Mouse (Mus musculus): ENCODE measurements at regions not wholly inside any gene's neighbourhood (a gene's known extent, or its start where the extent isn't known, plus 50 kb on each side); places are given as distances from the start of the nearest gene placed in this dataset.

- Histone ChIP-seq H3K27ac (no peak overlapping the region), H3K27me3 (no peaks in the 10 kb centered on the region), H3K9me3 (replicated peaks) (no peaks in the 10 kb centered on the region), H3K4me2 (no peak overlapping the region), H3K4me3 (replicated peaks) (no peak overlapping the region), H3K9ac (no peak overlapping the region), H3K36me3 (no peaks in the 10 kb centered on the region), H3K4me1 (replicated peaks) (no peaks in the 10 kb centered on the region)
- WGBS (ENCODE audit: insufficient replicate concordance): 70% methylated on average over 7 of the region's 7 CpGs
- DNase-seq (no peak), ATAC-seq (ENCODE audit: low read depth) (no peak)
These were observed 193.8 kb downstream of the Irs2 start for GRCm38 (mm10) chr8:10814499-10814898.

- no peak overlapping the region for H3K4me2 ChIP-seq
- H3K27me3 ChIP-seq: no peaks in the 10 kb centered on the region
- WGBS (ENCODE audit: insufficient replicate concordance): 61% methylated on average over 10 of the region's 10 CpGs
- H3K9ac ChIP-seq: no peak overlapping the region
- H3K4me1 ChIP-seq (replicated peaks): no peaks in the 10 kb centered on the region
- H3K36me3 ChIP-seq: no peaks in the 10 kb centered on the region
- no peak overlapping the region for H3K4me3 ChIP-seq (replicated peaks)
- no peaks in the 10 kb centered on the region for H3K9me3 ChIP-seq (replicated peaks)
- ATAC-seq (ENCODE audit: low read depth): no peak
- DNase-seq: no peak
- H3K27ac ChIP-seq: no peak overlapping the region
These were observed 196.1 kb downstream of the Irs2 start for GRCm38 (mm10) chr8:10812060-10812670.

GRCm38 (mm10) chr8:10807040-10807439, 201.2 kb downstream of the Irs2 start:
- H3K27me3 ChIP-seq: peaks cover 10% of the 10 kb centered on the region
- ATAC-seq (ENCODE audit: low read depth) (no peak), DNase-seq (no peak)
- WGBS (ENCODE audit: insufficient replicate concordance): 72% methylated on average over 5 of the region's 5 CpGs
- no peak overlapping the region for H3K4me3 ChIP-seq (replicated peaks)
- no peaks in the 10 kb centered on the region for H3K4me1 ChIP-seq (replicated peaks)
- no peak overlapping the region for H3K27ac ChIP-seq
- no peaks in the 10 kb centered on the region for H3K9me3 ChIP-seq (replicated peaks)
- H3K9ac ChIP-seq: no peak overlapping the region
- H3K36me3 ChIP-seq: no peaks in the 10 kb centered on the region
- no peak overlapping the region for H3K4me2 ChIP-seq

DNA sequence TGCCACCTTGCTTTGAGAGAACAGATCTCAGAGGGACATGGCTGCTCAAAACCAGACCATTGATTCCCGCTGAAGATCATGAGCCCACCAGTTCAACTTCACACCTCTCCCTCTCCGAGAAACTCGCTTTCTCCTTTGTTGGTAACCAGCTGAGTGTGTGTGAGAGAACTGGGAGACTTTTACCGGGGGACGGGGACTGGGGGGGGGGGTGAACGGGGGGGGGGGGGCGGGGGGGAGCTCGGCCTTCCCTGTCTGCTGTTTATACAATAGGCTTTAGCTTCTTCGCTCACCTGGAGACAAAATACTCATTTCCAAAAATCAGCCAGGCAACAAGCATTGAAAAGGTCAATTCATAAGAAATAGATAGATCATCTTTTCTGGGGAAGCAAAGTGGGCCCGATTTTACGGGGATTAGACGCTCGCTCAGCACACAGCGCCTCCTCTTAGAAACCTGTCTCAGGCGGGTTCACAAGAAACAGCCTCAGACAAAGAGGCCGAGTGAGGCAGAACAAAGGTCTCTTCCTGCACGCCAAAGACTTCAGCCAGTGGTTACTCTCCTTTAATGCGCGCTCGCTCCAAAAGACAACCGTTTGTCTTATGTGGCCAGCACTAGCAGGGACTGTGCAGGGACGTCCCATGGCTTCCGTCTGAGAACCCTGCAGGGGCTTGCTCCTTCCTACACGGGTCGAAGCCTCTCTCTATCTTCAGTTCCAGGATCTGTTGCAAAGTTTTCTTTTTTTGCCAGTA, 202.7 kb downstream of the Irs2 start:
- H3K9ac ChIP-seq: no peak overlapping the region
- no peaks in the 10 kb centered on the region for H3K9me3 ChIP-seq (replicated peaks)
- DNase-seq (no peak), ATAC-seq (ENCODE audit: low read depth) (no peak)
- 17% methylated on average over 21 of the region's 25 CpGs for WGBS (ENCODE audit: insufficient replicate concordance)
- H3K27ac ChIP-seq: no peak overlapping the region
- H3K36me3 ChIP-seq: no peaks in the 10 kb centered on the region
- peaks cover 10% of the 10 kb centered on the region for H3K27me3 ChIP-seq
- H3K4me1 ChIP-seq (replicated peaks): no peaks in the 10 kb centered on the region
- H3K4me2 ChIP-seq: no peak overlapping the region
- no peak overlapping the region for H3K4me3 ChIP-seq (replicated peaks)

DNA sequence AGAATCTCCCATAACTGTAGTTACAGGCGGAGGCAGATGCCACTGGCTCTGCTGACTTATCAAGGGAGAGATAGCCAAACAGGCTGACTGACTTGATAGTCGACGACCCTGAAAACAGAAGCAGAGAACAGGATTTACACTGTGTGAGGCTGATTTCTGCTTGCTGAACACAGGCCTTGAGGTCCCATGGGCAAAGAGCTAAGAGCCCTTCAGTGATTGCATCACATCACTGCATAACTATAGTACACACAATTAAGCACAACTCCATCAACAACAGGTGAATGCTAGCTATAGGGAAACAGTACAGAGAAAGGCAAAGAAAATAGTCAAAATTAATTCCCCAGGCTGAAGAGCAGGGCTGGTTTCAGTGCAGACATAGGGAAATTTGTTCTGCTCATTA, 203.3 kb downstream of the Irs2 start:
- H3K9me3 ChIP-seq (replicated peaks): no peaks in the 10 kb centered on the region
- H3K4me1 ChIP-seq (replicated peaks): no peaks in the 10 kb centered on the region
- no peak overlapping the region for H3K4me3 ChIP-seq (replicated peaks)
- no peak overlapping the region for H3K9ac ChIP-seq
- no peak overlapping the region for H3K27ac ChIP-seq
- WGBS (ENCODE audit: insufficient replicate concordance): 22% methylated on average over 3 of the region's 3 CpGs
- H3K27me3 ChIP-seq: peaks cover 10% of the 10 kb centered on the region
- no peak for DNase-seq
- no peak overlapping the region for H3K4me2 ChIP-seq
- no peak for ATAC-seq (ENCODE audit: low read depth)
- H3K36me3 ChIP-seq: no peaks in the 10 kb centered on the region

GRCm38 (mm10) chr8:10802003-10802402, 206.3 kb downstream of the Irs2 start:
- DNase-seq: no peak

GRCm38 (mm10) chr8:10801580-10801979, 206.7 kb downstream of the Irs2 start:
- ATAC-seq (ENCODE audit: low read depth): no peak
- no peak overlapping the region for H3K27ac ChIP-seq
- 63% methylated on average over 5 of the region's 5 CpGs for WGBS (ENCODE audit: insufficient replicate concordance)
- H3K4me1 ChIP-seq (replicated peaks): no peaks in the 10 kb centered on the region
- no peak overlapping the region for H3K4me2 ChIP-seq
- no peak overlapping the region for H3K4me3 ChIP-seq (replicated peaks)
- no peaks in the 10 kb centered on the region for H3K36me3 ChIP-seq
- DNase-seq: no peak
- H3K27me3 ChIP-seq: peaks cover 8% of the 10 kb centered on the region
- no peak overlapping the region for H3K9ac ChIP-seq
- H3K9me3 ChIP-seq (replicated peaks): no peaks in the 10 kb centered on the region

More at GRCm38 (mm10) chr8:10802003-10802402, 206.3 kb downstream of the Irs2 start:
- H3K4me3 ChIP-seq (replicated peaks): no peak overlapping the region
- no peak overlapping the region for H3K27ac ChIP-seq
- peaks cover 10% of the 10 kb centered on the region for H3K27me3 ChIP-seq
- no peak for ATAC-seq (ENCODE audit: low read depth)
- H3K9ac ChIP-seq: no peak overlapping the region
- H3K4me2 ChIP-seq: no peak overlapping the region
- H3K36me3 ChIP-seq: no peaks in the 10 kb centered on the region
- no peaks in the 10 kb centered on the region for H3K9me3 ChIP-seq (replicated peaks)
- no peaks in the 10 kb centered on the region for H3K4me1 ChIP-seq (replicated peaks)

- ATAC-seq (ENCODE audit: low read depth) (no peak), DNase-seq (no peak)
- Histone ChIP-seq H3K4me1 (replicated peaks) (no peaks in the 10 kb centered on the region), H3K27ac (no peak overlapping the region), H3K4me3 (replicated peaks) (no peak overlapping the region), H3K9me3 (replicated peaks) (no peaks in the 10 kb centered on the region), H3K27me3 (no peaks in the 10 kb centered on the region), H3K9ac (no peak overlapping the region), H3K4me2 (no peak overlapping the region), H3K36me3 (no peaks in the 10 kb centered on the region)
- WGBS (ENCODE audit: insufficient replicate concordance): 59% methylated on average over 1 of the region's 1 CpGs
These were observed 209.8 kb downstream of the Irs2 start for GRCm38 (mm10) chr8:10798444-10798843.

DNA sequence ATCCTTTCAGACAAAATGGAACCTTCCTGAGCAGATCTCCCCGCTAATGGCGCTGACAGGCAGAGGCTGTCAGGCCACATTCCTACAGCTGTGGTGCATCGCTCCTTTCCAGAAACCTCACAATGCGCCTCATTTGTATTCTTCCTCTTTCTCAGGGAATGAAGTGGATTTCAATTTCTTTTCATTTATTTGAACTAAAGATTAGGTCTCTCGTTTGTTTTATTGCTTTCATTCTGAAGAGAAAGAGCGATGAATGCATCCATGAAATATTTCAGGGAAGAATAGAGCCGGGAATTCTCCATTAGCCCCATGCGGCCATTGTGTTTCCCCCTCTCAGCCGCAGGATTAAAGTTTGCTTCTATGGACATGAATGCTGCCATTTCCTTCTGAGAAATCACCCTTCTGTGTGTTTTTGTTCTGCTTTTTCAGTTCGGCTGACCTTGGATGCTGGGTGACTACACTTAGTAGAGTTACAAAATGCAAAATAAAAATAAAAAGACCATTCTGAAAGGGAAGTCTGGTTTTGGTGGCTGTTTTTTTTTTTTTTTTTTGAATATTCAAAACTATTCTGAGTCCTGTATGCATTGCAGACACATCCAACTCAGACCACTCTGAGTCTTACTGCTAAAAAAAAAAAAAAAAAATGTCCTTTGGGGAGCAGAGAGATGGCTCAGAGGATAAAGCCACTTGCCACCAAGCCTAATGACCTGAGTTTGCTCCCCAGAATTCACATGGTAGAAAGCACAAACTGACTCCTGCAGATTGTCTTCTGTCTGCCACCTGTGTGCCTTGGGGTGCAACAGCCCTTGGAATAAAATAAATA, 213.7 kb downstream of the Irs2 start:
- H3K4me1 ChIP-seq (replicated peaks): no peaks in the 10 kb centered on the region
- ATAC-seq (ENCODE audit: low read depth): no peak

GRCm38 (mm10) chr8:10793670-10794366, 214.4 kb downstream of the Irs2 start:
- 88% methylated on average over 9 of the region's 9 CpGs for WGBS (ENCODE audit: insufficient replicate concordance)
- no peak overlapping the region for H3K4me2 ChIP-seq
- DNase-seq (no peak), ATAC-seq (ENCODE audit: low read depth) (no peak)
- no peak overlapping the region for H3K4me3 ChIP-seq (replicated peaks)
- H3K4me1 ChIP-seq (replicated peaks): no peaks in the 10 kb centered on the region
- H3K9me3 ChIP-seq (replicated peaks): no peaks in the 10 kb centered on the region
- no peaks in the 10 kb centered on the region for H3K27me3 ChIP-seq
- no peak overlapping the region for H3K9ac ChIP-seq
- no peak overlapping the region for H3K27ac ChIP-seq
- no peaks in the 10 kb centered on the region for H3K36me3 ChIP-seq

More for the DNA sequence above, 213.7 kb downstream of the Irs2 start:
- no peak overlapping the region for H3K4me2 ChIP-seq
- H3K27ac ChIP-seq: no peak overlapping the region
- H3K36me3 ChIP-seq: no peaks in the 10 kb centered on the region
- no peak overlapping the region for H3K4me3 ChIP-seq (replicated peaks)
- no peaks in the 10 kb centered on the region for H3K9me3 ChIP-seq (replicated peaks)
- 58% methylated on average over 10 of the region's 10 CpGs for WGBS (ENCODE audit: insufficient replicate concordance)
- no peaks in the 10 kb centered on the region for H3K27me3 ChIP-seq
- no peak overlapping the region for H3K9ac ChIP-seq
- no peak for DNase-seq

DNA sequence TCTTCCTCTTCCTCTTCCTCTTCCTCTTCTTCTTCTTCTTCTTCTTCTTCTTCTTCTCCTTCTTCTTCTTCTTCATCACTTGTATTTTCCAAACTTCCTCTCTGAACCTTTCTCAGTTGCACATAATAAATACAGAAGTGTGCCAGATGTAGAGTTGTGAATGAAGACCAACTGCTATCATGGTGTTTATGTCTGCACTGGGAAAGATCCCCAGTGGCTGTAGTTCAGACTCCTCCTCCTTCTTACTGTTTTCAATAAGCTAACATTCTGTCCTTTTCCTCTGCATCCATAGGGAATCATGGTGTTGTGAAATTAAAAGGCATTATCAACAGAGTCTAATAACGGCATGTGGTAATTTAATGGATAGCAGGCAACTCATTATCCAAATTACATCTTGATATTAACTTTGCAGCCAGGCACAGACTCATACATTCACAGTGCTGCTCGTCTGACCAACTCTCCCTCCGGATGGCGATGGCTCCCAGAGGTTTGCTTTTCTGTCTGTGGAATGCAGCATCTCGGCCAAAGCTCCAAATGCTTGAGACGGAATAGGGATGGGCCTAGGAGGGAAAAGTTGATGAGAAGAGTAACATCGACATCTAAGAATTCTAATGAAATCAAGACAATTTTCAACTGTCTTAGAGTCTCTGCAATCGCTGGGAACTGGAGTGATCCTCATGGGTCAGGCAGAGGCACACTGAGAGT, 219.6 kb downstream of the Irs2 start:
- WGBS (ENCODE audit: insufficient replicate concordance): 68% methylated on average over 8 of the region's 8 CpGs
- no peak overlapping the region for H3K4me3 ChIP-seq (replicated peaks)
- H3K27ac ChIP-seq: no peak overlapping the region
- no peaks in the 10 kb centered on the region for H3K9me3 ChIP-seq (replicated peaks)
- H3K27me3 ChIP-seq: no peaks in the 10 kb centered on the region
- no peak for ATAC-seq (ENCODE audit: low read depth)
- H3K4me2 ChIP-seq: no peak overlapping the region
- no peaks in the 10 kb centered on the region for H3K4me1 ChIP-seq (replicated peaks)
- H3K9ac ChIP-seq: no peak overlapping the region
- H3K36me3 ChIP-seq: no peaks in the 10 kb centered on the region
- no peak for DNase-seq

Data from liver, embryonic 13.5 days (tissue).